Comparison of ENCODE assay signal across 9 mouse cellular contexts in the genomic region with DNA sequence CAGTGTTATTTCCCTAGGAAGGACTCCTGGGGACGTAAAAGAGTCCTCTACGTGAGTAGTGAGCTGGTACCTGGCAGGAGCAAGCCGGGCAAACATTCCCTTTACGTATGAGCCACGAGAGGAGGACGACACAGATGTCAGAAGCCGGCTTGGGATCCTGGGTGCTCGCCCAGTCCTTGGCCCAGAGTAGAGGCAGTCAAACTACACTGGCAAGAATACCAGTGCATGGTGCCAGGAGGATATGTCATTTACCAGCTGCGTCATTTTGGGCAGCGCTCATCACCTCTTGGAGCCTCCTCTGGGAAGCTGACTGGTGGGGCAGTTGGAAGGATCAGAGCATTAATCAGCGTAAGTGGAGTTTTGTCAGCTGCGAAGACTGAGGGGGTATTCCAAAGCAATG.
A peak's percentile ranks its signal among the peaks of the same experiment; 100 is the strongest.
DNase-seq lines count a peak whose midpoint lies in the region; ATAC-seq lines count a peak whose summit lies in the region.
"Had no signal": no experiment of that assay in that cellular context is flagged by ENCODE, and none has a peak within 500 bp of the region (broad histone marks: within the 10 kb centered on the region; RNA-seq: fewer than 3 reads in every experiment).

No protein-coding gene starts in this region.

- H3K27me3 ChIP-seq in limb, embryonic 15.5 days, result no peaks in the 10 kb centered on the region
- H3K27me3 ChIP-seq in limb, embryonic 10.5 days (ENCODE audit: low read depth, poor library complexity, severe bottlenecking), result no peaks in the 10 kb centered on the region
- H3K27me3 ChIP-seq in liver, embryonic 12.5 days (replicated peaks), result no peaks in the 10 kb centered on the region

- H3K9me3 ChIP-seq in limb, embryonic 15.5 days, result no peaks in the 10 kb centered on the region
- no peaks in the 10 kb centered on the region for H3K9me3 ChIP-seq in limb, embryonic 10.5 days (replicated peaks)
- no peaks in the 10 kb centered on the region for H3K9me3 ChIP-seq in liver, embryonic 12.5 days (replicated peaks)

- no peak overlapping the region for H3K9ac ChIP-seq in limb, embryonic 15.5 days
- no peak overlapping the region for H3K9ac ChIP-seq in liver, embryonic 12.5 days

- no peak for DNase-seq in limb, embryonic 10.5 days (ENCODE audit: low spot score)
- peak; percentile 14 to 33 for DNase-seq in cerebellum, postnatal 36 days
- peak; percentile 81 for DNase-seq in heart, adult 8-10 months (ENCODE audit: low spot score)
- DNase-seq in lung, postnatal 25 days (ENCODE audit: low spot score), result peak; percentile 7
- no peak for DNase-seq in B cell, adult 2 months

- 0 out of 2 replicates have a peak overlapping the region, but pooled peaks have one; percentile 22 for H3K27ac ChIP-seq in limb, embryonic 15.5 days
- no peak overlapping the region for H3K27ac ChIP-seq in limb, embryonic 10.5 days
- no peak overlapping the region for H3K27ac ChIP-seq in liver, embryonic 12.5 days
- H3K27ac ChIP-seq: kidney, postnatal 0 days had no signal

- ATAC-seq in limb, embryonic 15.5 days (ENCODE audit: insufficient number of reproducible peaks, low FRiP score, low TSS enrichment, low read depth), result no peak
- ATAC-seq in liver, embryonic 12.5 days, result no peak
- no peak for ATAC-seq in erythroblast, adult 5-6 weeks (replicated peaks; ENCODE audit: low FRiP score, poor library complexity, severe bottlenecking)

- no peak overlapping the region for H3K4me3 ChIP-seq in limb, embryonic 15.5 days
- no peak overlapping the region for H3K4me3 ChIP-seq in limb, embryonic 10.5 days
- H3K4me3 ChIP-seq in liver, embryonic 12.5 days, result no peak overlapping the region

- no peaks in the 10 kb centered on the region for H3K36me3 ChIP-seq in limb, embryonic 15.5 days
- H3K36me3 ChIP-seq in limb, embryonic 10.5 days, result no peaks in the 10 kb centered on the region
- H3K36me3 ChIP-seq in liver, embryonic 12.5 days, result no peaks in the 10 kb centered on the region

- H3K4me1 ChIP-seq in limb, embryonic 15.5 days, result peaks cover 8% of the 10 kb centered on the region
- no peaks in the 10 kb centered on the region for H3K4me1 ChIP-seq in limb, embryonic 10.5 days
- H3K4me1 ChIP-seq in liver, embryonic 12.5 days, result no peaks in the 10 kb centered on the region

- WGBS in limb, embryonic 15.5 days, result 77% methylated on average over 12 of the region's 12 CpGs
- WGBS in limb, embryonic 10.5 days, result 92% methylated on average over 12 of the region's 12 CpGs
- 77% methylated on average over 12 of the region's 12 CpGs for WGBS in liver, embryonic 12.5 days (ENCODE audit: insufficient replicate concordance)

- H3K4me2 ChIP-seq in limb, embryonic 15.5 days, result no peak overlapping the region
- H3K4me2 ChIP-seq in liver, embryonic 12.5 days, result no peak overlapping the region

Comparison
In these comparisons a context has a peak if more than half of its experiments do, and no peak if none do; other contexts are left out.
1. DNase-seq: peak in cerebellum, postnatal 36 days (2 of 2), heart, adult 8-10 months (single experiment) and lung, postnatal 25 days (single experiment); none in limb, embryonic 10.5 days (single experiment) and B cell, adult 2 months (0 of 2).